Mouse (Mus musculus) forebrain, embryonic 13.5 days (tissue): ENCODE measurements at regions not wholly inside any gene's neighbourhood (a gene's known extent, or its start where the extent isn't known, plus 50 kb on each side); places are given as distances from the start of the nearest gene placed in this dataset.
"Not testable (repeated sequence)": the region's sequence is repeated elsewhere in the genome, so short reads cannot be mapped to it uniquely, and the experiment has no call there.

Source experiments
- ATAC-seq: fragments of 200-750 bp; cut with Nextera tagmentation; 2 replicates; pipeline ENCODE4 v1.8.0; 2017
- H3K27ac ChIP-seq: fragments of 300-500 bp; sonication (generic); 2 replicates; pipeline ENCODE4 v1.5.1; 2015; ENCODE audit warnings: inconsistent platforms, mild to moderate bottlenecking, moderate library complexity
- H3K27me3 ChIP-seq: fragments of 300-500 bp; sonication (generic); 2 replicates; pipeline ENCODE4 v1.6.1; 2015; ENCODE audit warnings: mild to moderate bottlenecking, inconsistent platforms
- H3K36me3 ChIP-seq: fragments of 300-500 bp; sonication (generic); 2 replicates; pipeline ENCODE4 v1.6.1; 2015; ENCODE audit warnings: mild to moderate bottlenecking, inconsistent platforms; ENCODE audit not compliant: poor library complexity, severe bottlenecking
- H3K4me1 ChIP-seq: fragments of 300-500 bp; sonication (generic); 2 replicates; pipeline ENCODE4 v1.6.1; 2015; ENCODE audit warnings: inconsistent platforms
- H3K4me2 ChIP-seq: fragments of 300-500 bp; sonication (generic); 2 replicates; pipeline ENCODE4 v1.6.1; 2015; ENCODE audit warnings: inconsistent platforms, mild to moderate bottlenecking, moderate library complexity
- H3K4me3 ChIP-seq: fragments of 300-500 bp; sonication (generic); 2 replicates; pipeline ENCODE4 v1.5.1; 2015; ENCODE audit warnings: mild to moderate bottlenecking, inconsistent platforms
- H3K9ac ChIP-seq: fragments of 300-500 bp; sonication (generic); 2 replicates; pipeline ENCODE4 v1.6.1; 2015; ENCODE audit warnings: mild to moderate bottlenecking, inconsistent platforms
- H3K9me3 ChIP-seq: fragments of 300-500 bp; sonication (generic); replicated peaks from 2 replicates; pipeline ENCODE4 v1.6.1; 2016; ENCODE audit warnings: inconsistent platforms
- WGBS: fragments of 180-500 bp; shearing (Covaris S2); methylation state at CpG from one replicate; pipeline ENCODE4 v1.1.7; 2015; 5-methylcytosine and 5-hydroxymethylcytosine counted together

DNA sequence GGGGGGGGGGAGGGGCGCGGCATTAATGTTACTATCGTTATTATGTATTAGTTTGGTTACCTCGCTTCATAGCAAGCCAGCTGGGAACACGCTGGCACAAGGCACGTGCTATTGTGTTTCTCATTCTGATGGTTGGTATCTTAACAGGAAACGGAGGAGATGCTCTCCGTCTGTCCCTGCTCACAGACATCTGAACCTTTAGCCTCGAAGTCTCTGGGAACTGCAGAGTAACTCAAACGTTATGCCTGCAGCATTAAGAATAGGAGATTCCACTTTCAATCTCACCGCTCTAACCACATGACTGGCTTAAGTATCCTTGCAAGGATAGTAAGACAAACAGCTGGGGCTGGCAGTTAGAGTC lies 80.0 kb downstream of the Nfkbiz start:
- no peaks in the 10 kb centered on the region for H3K36me3 ChIP-seq
- no peak overlapping the region for H3K9ac ChIP-seq
- no peak overlapping the region for H3K4me2 ChIP-seq
- no peak overlapping the region for H3K4me3 ChIP-seq
- WGBS, result 85% methylated on average over 11 of the region's 11 CpGs
- H3K27ac ChIP-seq, result no peak overlapping the region
- ATAC-seq, result no peak
- no peaks in the 10 kb centered on the region for H3K4me1 ChIP-seq
- H3K27me3 ChIP-seq, result no peaks in the 10 kb centered on the region
- H3K9me3 ChIP-seq, result no peaks in the 10 kb centered on the region

DNA sequence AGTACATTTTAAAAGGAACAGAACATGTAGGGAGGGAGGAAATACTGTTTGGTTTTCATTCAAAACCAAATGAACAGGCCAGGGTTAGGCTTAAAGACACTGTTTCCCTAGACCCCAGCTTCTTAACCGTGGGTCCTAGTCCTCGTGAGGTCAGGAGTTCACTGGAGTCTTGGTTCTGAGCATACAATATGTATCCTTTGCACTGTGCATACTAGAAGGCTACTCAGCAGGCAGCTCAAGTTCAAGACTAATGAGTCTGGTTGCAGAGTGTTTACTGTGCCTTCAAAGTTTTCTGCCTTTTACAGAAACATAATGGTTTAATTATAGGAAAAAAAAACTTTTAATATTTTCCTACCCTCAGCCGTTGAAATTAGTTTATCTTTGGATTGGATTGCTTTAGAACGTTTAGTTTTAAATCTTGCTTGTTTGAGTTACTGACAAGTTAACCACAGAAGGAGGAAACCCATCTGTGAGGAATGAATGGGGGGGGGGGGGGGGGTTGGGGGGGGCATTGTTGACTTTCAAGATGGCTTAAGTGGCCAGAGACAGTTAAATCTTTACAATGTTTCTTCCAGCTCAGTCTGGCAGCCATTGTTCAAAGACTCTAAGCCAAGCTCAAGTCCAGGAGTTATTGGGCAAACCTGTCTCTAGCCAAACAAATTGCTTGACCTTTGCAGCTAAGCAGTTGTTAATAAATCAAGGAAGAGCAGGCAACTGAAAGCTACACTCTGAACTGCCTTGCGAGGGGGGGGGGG lies 80.6 kb downstream of the Nfkbiz start:
- no peak overlapping the region for H3K4me3 ChIP-seq
- no peaks in the 10 kb centered on the region for H3K4me1 ChIP-seq
- WGBS, result 74% methylated on average over 5 of the region's 5 CpGs
- no peak overlapping the region for H3K9ac ChIP-seq
- H3K9me3 ChIP-seq, result no peaks in the 10 kb centered on the region
- H3K4me2 ChIP-seq, result no peak overlapping the region
- no peak overlapping the region for H3K27ac ChIP-seq
- no peaks in the 10 kb centered on the region for H3K36me3 ChIP-seq
- H3K27me3 ChIP-seq, result no peaks in the 10 kb centered on the region
- no peak for ATAC-seq

DNA sequence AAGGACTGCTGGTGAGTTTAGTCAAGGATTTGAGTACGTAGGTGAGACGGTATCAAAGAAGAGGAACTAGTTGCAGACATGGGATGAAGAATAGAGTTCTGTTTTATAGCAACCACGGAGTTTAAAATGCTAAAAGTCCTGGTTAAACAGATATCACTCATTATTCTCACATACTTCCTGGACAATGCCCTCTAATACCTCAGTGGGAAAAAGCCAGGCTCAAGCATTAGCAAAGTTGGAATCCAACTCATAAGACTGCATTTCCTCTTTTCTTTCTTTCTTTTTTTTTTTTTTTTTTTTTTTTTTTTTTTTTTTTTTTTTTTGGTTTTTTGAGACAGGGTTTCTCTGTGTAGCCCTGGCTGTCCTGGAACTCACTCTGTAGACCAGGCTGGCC lies 81.3 kb downstream of the Nfkbiz start:
- H3K36me3 ChIP-seq, H3K4me1 ChIP-seq, H3K27ac ChIP-seq, H3K4me2 ChIP-seq, H3K9ac ChIP-seq, H3K4me3 ChIP-seq, H3K27me3 ChIP-seq, ATAC-seq, H3K9me3 ChIP-seq: not testable (repeated sequence)
- WGBS, result 90% methylated on average over 3 of the region's 3 CpGs

DNA sequence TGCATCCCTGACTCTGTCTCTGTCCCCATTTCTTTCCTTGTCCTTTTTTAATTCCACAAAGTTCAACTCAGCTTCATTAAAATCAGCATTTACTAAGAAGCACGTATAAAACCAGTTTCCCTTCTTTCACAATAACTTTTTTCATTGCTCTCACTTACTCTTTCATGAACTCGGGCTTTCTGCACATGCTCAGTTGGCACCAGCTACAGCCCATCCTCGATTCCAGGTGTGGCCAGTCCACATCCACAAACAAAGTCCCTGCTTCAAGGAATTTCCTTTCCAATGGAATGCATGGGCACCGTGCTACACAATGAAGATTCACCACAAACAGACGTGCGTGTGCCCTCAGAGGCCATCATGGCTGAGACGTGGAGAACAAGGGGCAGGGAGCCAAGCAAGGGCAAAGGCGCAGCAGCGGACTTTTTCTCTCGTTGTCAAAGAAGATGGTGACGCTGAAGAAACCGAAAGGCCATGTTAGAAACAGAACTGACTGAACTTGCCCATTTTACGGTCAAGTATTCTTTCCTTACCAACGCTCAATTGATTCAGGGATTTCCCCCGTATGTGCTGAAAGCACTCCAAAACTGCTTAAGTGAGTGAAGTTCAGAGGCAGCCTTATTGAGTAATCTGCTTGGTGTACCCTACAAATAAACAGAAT lies 81.8 kb downstream of the Nfkbiz start:
- Histone ChIP-seq H3K9ac (no peak overlapping the region), H3K9me3 (no peaks in the 10 kb centered on the region), H3K4me3 (no peak overlapping the region), H3K4me2 (no peak overlapping the region), H3K27me3 (no peaks in the 10 kb centered on the region), H3K27ac (no peak overlapping the region), H3K4me1 (no peaks in the 10 kb centered on the region), H3K36me3 (no peaks in the 10 kb centered on the region)
- 90% methylated on average over 15 of the region's 15 CpGs for WGBS
- no peak for ATAC-seq

DNA sequence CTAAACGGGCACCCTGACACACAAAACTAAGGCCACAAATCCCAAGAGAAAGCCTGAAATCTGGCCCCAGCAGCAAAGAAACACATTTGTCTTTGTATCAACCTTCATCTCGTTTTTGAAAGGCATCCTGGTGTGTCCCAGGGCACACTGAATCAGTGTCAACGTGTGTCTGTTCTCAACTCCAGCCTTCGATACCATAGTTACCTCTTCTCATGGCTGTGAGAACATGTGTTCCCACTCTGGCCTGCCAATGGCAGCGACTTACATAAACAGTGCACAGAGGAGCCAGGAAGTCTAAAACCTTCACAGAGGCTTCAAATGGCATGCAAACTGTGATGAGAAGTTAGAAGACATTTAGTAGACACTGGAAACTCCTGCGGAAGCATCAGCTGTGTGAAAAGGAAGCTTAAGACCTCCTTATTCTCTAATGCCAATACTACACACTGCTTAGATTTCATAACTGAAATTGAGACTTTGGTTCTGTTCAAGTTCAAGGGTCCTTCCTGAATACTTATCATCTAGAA lies 83.3 kb downstream of the Nfkbiz start:
- Histone ChIP-seq H3K9me3 (no peaks in the 10 kb centered on the region), H3K27ac (no peak overlapping the region), H3K36me3 (no peaks in the 10 kb centered on the region), H3K4me1 (no peaks in the 10 kb centered on the region), H3K27me3 (no peaks in the 10 kb centered on the region), H3K9ac (no peak overlapping the region), H3K4me3 (no peak overlapping the region), H3K4me2 (no peak overlapping the region)
- no peak for ATAC-seq
- WGBS, result 78% methylated on average over 6 of the region's 6 CpGs

DNA sequence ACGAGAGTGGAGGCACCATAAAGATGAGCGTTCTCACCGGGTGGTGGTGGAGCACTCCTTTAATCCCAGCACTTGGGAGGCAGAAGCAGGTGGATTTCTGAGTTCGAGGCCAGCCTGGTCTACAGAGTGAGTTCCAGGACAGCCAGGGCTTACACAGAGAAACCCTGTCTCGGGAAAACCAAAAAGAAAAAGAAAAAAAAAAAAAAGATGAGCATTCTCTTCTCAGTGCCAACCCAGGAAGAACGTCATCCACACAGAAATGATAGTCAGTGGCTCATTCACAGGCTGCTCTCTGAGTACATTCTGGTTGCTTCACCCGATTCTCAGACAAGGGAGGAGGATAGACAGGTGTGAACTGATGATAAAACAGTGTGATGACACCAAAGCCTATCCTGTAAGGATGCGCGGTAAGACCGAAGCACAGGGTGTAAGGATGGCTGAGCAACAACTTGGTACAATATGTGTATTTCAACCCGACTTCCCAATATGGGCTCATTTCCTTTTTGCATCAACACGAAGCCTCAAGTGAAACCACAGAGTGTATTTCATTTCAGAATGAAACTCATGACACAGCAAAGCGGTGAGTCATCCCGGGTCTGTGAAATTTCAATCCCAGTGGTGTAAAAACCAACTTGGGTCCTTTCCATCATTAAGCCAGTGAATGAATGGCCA lies 84.5 kb downstream of the Nfkbiz start:
- Histone ChIP-seq H3K9me3 (no peaks in the 10 kb centered on the region), H3K4me1 (no peaks in the 10 kb centered on the region), H3K9ac (no peak overlapping the region), H3K27ac (no peak overlapping the region), H3K36me3 (no peaks in the 10 kb centered on the region), H3K4me2 (no peak overlapping the region), H3K4me3 (no peak overlapping the region), H3K27me3 (no peaks in the 10 kb centered on the region)
- 91% methylated on average over 14 of the region's 14 CpGs for WGBS
- ATAC-seq, result no peak

DNA sequence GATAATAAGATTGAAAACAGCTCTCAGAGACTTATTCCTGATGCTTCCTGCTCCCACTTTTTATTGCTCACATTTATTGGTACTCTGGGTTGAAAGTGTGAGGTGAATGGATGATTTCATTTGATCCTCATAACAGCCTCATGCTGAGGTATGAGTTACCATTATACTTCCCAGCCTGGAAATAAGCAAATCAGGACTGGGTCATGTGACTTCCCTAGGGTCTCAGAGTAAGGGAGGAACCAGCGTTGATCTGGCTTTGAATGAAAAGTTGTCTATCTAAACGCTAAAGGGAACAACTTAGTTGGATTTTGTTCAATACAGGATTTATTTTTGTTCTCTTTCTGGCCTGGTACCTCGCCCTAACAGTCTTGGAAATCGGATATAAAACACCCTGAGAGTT lies 85.3 kb downstream of the Nfkbiz start:
- no peaks in the 10 kb centered on the region for H3K9me3 ChIP-seq
- no peak for ATAC-seq
- H3K27ac ChIP-seq, result no peak overlapping the region
- no peak overlapping the region for H3K9ac ChIP-seq
- H3K4me3 ChIP-seq, result no peak overlapping the region
- H3K27me3 ChIP-seq, result no peaks in the 10 kb centered on the region
- H3K4me1 ChIP-seq, result no peaks in the 10 kb centered on the region
- H3K4me2 ChIP-seq, result no peak overlapping the region
- H3K36me3 ChIP-seq, result no peaks in the 10 kb centered on the region
- WGBS, result 81% methylated on average over 4 of the region's 4 CpGs

DNA sequence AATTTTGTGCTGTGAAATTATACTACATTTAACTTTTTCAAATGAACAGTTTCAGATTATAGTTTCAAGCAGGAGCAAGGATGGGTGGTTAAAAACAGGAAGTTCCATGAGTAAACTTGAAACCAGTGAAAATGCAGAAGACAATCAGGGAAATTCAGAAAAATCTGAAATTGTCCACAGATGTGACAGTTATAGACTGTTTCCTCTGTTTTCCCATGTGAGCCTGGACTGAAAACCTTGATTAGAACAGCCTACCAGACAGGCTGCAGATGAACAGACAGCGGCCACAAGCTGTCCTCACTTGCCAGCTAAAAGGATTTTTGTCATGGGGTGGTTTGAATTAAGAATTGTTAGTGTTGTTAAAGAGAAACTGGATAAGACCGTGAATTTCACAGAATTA lies 91.4 kb downstream of the Nfkbiz start:
- H3K4me1 ChIP-seq, result 0 out of 2 replicates have a peak, but pooled peaks cover 5% of the 10 kb centered on the region
- 76% methylated on average over 2 of the region's 2 CpGs for WGBS
- no peak overlapping the region for H3K27ac ChIP-seq
- no peak overlapping the region for H3K9ac ChIP-seq
- ATAC-seq, result no peak
- no peaks in the 10 kb centered on the region for H3K9me3 ChIP-seq
- no peaks in the 10 kb centered on the region for H3K27me3 ChIP-seq
- no peaks in the 10 kb centered on the region for H3K36me3 ChIP-seq
- no peak overlapping the region for H3K4me3 ChIP-seq
- H3K4me2 ChIP-seq, result no peak overlapping the region

DNA sequence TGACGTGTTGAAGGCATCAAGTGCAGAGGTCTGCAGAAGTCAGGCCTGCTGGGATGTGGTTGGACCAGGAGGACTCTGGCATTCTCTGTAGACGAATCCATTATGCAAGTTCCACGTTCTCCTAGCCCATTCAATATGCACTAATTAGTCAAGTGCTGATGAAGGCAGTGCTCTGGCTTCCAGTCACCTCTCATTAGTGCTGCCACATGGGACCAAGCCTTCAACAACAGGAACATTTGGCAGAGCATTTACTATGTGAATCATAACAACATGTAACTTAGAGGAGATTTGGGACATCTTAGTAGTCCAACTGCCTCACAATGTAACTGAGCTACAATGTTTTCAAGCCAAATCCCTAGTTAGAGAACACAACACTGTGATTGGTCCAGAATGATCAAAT lies 92.5 kb downstream of the Nfkbiz start:
- ATAC-seq, result peak; percentile 88
- WGBS, result 31% methylated on average over 3 of the region's 3 CpGs
- H3K4me1 ChIP-seq, result 0 out of 2 replicates have a peak, but pooled peaks cover 5% of the 10 kb centered on the region
- no peak overlapping the region for H3K4me2 ChIP-seq
- H3K27me3 ChIP-seq, result no peaks in the 10 kb centered on the region
- no peaks in the 10 kb centered on the region for H3K36me3 ChIP-seq
- no peaks in the 10 kb centered on the region for H3K9me3 ChIP-seq
- H3K4me3 ChIP-seq, result no peak overlapping the region
- no peak overlapping the region for H3K27ac ChIP-seq
- H3K9ac ChIP-seq, result no peak overlapping the region

DNA sequence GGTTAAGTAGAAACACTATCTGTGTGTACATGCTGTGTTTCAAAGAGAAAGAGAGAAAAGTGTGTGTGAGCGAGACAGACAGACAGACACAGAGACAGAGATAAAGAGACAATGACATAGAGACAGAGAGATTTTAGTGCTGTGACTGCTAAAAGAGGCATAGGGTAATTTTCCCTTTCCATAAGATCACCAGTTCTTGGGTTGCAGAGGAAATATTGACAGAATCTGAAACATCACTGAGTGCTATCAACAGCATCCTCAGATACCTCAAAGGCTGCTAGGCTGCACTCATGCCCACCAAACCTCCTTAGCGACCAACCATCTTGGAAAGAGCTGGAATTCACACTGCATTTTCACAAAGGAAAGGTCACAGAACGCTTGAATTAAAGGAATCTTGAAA lies 93.6 kb downstream of the Nfkbiz start:
- Histone ChIP-seq H3K4me2 (no peak overlapping the region), H3K27ac (no peak overlapping the region), H3K4me1 (0 out of 2 replicates have a peak, but pooled peaks cover 5% of the 10 kb centered on the region), H3K4me3 (no peak overlapping the region), H3K9me3 (no peaks in the 10 kb centered on the region), H3K27me3 (no peaks in the 10 kb centered on the region), H3K36me3 (no peaks in the 10 kb centered on the region), H3K9ac (no peak overlapping the region)
- ATAC-seq, result no peak
- 80% methylated on average over 3 of the region's 3 CpGs for WGBS

DNA sequence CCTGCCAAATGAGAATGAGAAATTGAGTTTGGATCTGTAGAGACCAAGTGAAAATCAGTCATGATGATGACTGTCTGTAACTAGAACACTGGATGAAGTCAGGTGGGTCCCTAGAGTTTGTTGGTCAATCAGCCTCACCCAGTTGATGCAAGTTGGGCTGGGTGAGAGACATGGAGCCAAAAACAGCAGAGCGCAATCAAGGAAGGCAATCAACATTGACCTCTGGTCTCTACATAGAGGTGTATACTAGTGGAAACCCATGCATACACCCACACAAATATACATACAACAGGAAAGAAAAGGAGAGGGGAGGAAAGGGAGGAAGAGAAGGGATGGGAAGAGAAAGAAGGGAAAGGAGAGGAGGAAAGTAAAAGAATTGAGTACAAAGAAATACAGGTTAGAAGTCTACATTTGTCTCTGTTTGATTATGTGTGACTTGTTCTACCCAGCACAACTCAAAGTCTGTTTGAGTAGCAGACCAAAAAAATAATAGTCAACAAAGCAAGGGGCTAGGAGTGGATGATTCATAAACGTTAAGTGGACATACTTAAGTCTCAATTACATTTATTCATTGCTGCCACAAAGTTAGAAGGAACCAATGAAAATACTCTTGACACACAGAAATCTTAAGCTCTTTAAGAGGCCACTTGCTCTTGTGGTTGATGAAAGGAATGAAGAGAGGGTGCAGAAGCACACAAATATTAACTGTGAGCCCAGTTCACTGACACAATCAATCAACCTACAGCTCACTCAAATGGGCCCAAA lies 97.4 kb downstream of the Nfkbiz start:
- no peak overlapping the region for H3K27ac ChIP-seq
- no peak overlapping the region for H3K4me3 ChIP-seq
- whole genome bisulfite sequencing, result 89% methylated on average over 2 of the region's 2 CpGs
- H3K4me2 ChIP-seq, result no peak overlapping the region
- H3K36me3 ChIP-seq, result no peaks in the 10 kb centered on the region
- ATAC-seq, result no peak
- no peak overlapping the region for H3K9ac ChIP-seq
- H3K27me3 ChIP-seq, result no peaks in the 10 kb centered on the region
- 0 out of 2 replicates have a peak, but pooled peaks cover 3% of the 10 kb centered on the region for H3K4me1 ChIP-seq
- no peaks in the 10 kb centered on the region for H3K9me3 ChIP-seq

DNA sequence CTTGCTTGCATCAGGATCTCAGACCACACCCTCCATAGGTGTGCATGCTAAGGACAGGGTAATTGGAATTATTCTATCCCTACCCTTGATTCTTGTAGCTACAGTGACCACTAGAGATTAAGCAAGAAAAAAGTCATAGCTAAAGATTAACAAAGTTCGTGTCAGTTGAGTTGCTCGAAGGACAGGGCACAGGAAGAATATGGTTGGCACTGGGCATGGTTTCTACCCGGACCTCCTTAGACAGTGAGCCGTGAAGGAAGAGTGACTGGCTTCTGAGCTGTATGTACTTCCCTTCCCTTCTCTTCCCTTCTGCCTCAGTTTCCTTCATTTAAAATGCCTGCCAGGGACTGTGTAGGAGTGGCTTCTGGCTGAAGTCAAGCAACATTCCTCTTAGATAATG lies 100.0 kb downstream of the Nfkbiz start:
- Histone ChIP-seq H3K27ac (no peak overlapping the region), H3K27me3 (no peaks in the 10 kb centered on the region), H3K9ac (no peak overlapping the region), H3K36me3 (no peaks in the 10 kb centered on the region), H3K4me2 (no peak overlapping the region), H3K4me3 (no peak overlapping the region), H3K4me1 (no peaks in the 10 kb centered on the region), H3K9me3 (no peaks in the 10 kb centered on the region)
- 93% methylated on average over 4 of the region's 4 CpGs for WGBS
- ATAC-seq, result no peak
